Mouse (Mus musculus) embryonic facial prominence, embryonic 10.5 days (tissue): ENCODE results near the gene Cntrl. TPM values are rescaled to one million over a fixed set of nuclear protein-coding genes. Genes with fewer than 3 reads are reported as not detected.

ENCODE experiments used
- DNase-seq: peaks from one replicate; pipeline ENCODE4 v3.0.0-alpha.2; 2017; ENCODE audit warnings: low spot score
- H3K27ac ChIP-seq: fragments of 300-500 bp; sonication (generic); replicated peaks from 2 replicates; pipeline ENCODE4 v1.5.1; 2016; ENCODE audit warnings: mild to moderate bottlenecking
- H3K27me3 ChIP-seq: fragments of 300-500 bp; sonication (generic); replicated peaks from 2 replicates; pipeline ENCODE4 v1.6.1; 2016; ENCODE audit warnings: low read depth, mild to moderate bottlenecking; ENCODE audit not compliant: poor library complexity, severe bottlenecking
- H3K36me3 ChIP-seq: fragments of 300-500 bp; sonication (generic); replicated peaks from 2 replicates; pipeline ENCODE4 v1.6.1; 2016; ENCODE audit warnings: mild to moderate bottlenecking, moderate library complexity
- H3K4me1 ChIP-seq: fragments of 300-500 bp; sonication (generic); 2 replicates; pipeline ENCODE4 v1.6.1; 2016
- H3K4me3 ChIP-seq: fragments of 300-500 bp; sonication (generic); 2 replicates; pipeline ENCODE4 v1.5.1; 2016; ENCODE audit warnings: mild to moderate bottlenecking, moderate library complexity
- H3K9me3 ChIP-seq: fragments of 300-500 bp; sonication (generic); 2 replicates; pipeline ENCODE4 v1.6.1; 2016; ENCODE audit warnings: mild to moderate bottlenecking
- WGBS: fragments of 180-500 bp; shearing (Covaris S2); methylation state at CpG from one replicate; pipeline ENCODE4 v1.1.7; 2016; 5-methylcytosine and 5-hydroxymethylcytosine counted together
- polyA plus RNA-seq: library from polyadenylated mRNA; unstranded; fragments of >200 nt; fragmentation: Nextera tagmentation; extraction: Ambion mirVana; gene quantifications from 2 replicates; pipeline ENCODE4 v1.2.1, GENCODE M21; 2016

The Cntrl gene
- polyA plus RNA-seq, 1 experiment from 2014 or later: 30.4 TPM

DNA sequence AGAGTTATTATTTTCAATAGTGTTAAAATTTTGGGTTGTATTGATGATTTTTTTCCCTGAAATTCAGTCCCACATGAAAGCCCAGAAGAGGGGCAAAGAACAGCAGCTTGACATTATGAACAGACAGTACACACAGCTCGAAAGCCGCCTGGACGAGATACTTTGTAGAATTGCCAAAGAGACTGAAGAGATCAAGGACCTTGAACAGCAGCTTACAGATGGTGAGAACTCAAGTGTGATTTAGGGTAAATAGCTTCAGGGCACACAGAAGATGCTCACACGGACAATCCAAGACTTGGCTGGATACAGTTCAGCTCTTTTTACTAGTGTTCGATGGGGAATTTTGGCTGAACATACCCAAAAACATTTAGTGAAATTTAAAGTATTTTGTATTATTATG is 24.6 kb downstream of the Cntrl start:
- WGBS: 74% methylated on average over 5 of the region's 5 CpGs

DNA sequence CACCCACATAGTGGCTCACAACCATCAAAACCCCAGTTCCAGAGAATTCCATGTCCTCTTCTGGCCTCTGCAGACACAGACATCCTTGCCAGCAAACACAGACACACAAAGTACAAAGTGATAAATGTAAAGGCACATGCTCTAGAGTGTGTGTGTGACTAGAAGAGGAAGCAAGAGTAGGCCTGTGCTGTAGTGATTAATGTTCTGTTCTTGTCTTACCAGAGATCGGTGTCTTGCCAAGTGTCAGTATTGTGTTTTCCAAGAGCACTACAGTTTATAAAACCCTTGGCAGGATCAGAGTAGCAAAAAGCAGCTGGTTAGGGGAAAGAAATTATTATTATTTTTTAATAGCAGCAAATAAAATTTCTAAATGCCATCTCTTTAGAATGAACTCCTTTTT is 29.3 kb downstream of the Cntrl start:
- no peak overlapping the region for H3K27ac ChIP-seq
- no peak for DNase-seq
- H3K4me3 ChIP-seq: no peak overlapping the region
- H3K27me3 ChIP-seq: no peaks in the 10 kb centered on the region
- 95% methylated on average over 1 of the region's 1 CpGs for WGBS
- no peaks in the 10 kb centered on the region for H3K4me1 ChIP-seq
- no peaks in the 10 kb centered on the region for H3K9me3 ChIP-seq
- peaks cover 95% of the 10 kb centered on the region for H3K36me3 ChIP-seq

More for the DNA sequence above, 24.6 kb downstream of the Cntrl start:
- H3K9me3 ChIP-seq: no peaks in the 10 kb centered on the region
- no peak for DNase-seq
- no peaks in the 10 kb centered on the region for H3K27me3 ChIP-seq
- no peak overlapping the region for H3K27ac ChIP-seq
- H3K36me3 ChIP-seq: peaks cover 53% of the 10 kb centered on the region
- no peak overlapping the region for H3K4me3 ChIP-seq
- H3K4me1 ChIP-seq: peaks cover 11% of the 10 kb centered on the region

DNA sequence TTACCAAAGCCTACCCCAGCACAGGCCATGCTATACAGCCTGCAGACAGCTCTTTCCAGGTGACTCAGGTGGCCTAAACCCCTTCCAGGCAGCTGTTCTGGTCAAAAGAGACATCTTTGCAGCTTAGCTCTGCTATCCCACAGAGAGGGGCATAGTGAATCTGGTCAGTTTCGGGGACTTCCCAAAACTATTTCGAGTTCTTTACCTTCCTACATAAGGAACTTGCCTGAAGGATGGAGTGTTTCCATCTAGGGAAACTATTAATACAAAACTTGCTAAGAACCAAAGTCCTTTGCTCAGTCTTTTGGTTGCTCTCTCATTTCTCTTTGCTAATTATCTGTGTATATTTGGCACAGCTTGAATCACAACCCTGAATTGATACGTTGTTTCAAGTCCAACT is 32.4 kb downstream of the Cntrl start:
- H3K27ac ChIP-seq: no peak overlapping the region
- DNase-seq: no peak
- WGBS: 92% methylated on average over 3 of the region's 3 CpGs
- no peak overlapping the region for H3K4me3 ChIP-seq
- H3K9me3 ChIP-seq: no peaks in the 10 kb centered on the region
- no peaks in the 10 kb centered on the region for H3K4me1 ChIP-seq
- H3K27me3 ChIP-seq: no peaks in the 10 kb centered on the region
- H3K36me3 ChIP-seq: peaks cover 98% of the 10 kb centered on the region

DNA sequence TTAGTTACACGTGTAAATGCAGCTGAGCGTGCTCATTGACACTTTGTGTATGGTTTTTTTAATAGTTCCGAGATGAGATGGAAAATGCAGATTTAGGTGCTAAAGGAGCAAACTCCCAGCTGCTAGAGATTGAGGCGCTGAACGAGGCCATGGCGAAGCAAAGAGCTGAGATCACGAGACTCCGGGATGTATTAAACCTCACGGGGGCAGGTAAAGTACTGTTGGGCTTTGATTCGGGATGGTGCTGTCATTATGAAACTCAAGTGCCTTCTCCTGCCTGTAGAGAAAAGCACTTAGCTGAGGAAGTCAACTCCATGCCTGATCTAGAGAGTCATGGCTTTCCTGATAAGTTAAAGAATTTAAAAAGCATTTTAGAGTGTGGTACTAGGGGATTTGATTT is 39.5 kb downstream of the Cntrl start:
- H3K4me1 ChIP-seq: no peaks in the 10 kb centered on the region
- no peaks in the 10 kb centered on the region for H3K9me3 ChIP-seq
- WGBS: 92% methylated on average over 10 of the region's 10 CpGs
- H3K27me3 ChIP-seq: no peaks in the 10 kb centered on the region
- no peak overlapping the region for H3K27ac ChIP-seq
- DNase-seq: no peak
- H3K4me3 ChIP-seq: no peak overlapping the region
- peaks cover 100% of the 10 kb centered on the region for H3K36me3 ChIP-seq

DNA sequence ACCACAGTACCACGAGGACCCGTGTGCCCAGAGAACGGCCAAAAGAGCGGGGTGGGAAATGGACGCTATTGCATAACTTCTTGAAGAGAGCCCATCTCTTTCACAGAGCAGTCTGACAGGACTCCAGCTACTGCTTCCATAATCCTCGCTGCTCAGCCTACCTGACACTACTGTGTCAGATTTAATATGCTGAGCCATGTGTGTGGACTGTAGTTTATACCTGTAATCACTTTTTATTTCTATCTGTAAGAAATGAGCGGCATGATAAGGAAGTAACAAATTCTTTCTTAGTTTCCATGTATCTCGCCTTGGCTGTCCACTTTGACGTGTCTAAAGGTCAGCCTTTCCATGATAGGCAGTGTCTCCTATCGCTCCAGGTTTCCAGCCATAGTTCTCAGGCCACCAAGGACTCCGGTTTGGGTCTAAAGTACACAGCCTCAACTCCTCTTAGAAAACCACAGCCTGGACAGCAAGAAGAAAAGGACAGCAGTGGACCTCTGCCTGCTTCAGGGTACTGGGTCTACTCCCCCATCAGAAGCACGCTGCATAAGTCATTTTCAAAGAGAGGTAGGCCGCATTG is 42.1 kb downstream of the Cntrl start:
- no peak for DNase-seq
- Histone ChIP-seq H3K36me3 (peaks cover 100% of the 10 kb centered on the region), H3K27ac (no peak overlapping the region), H3K4me3 (no peak overlapping the region), H3K4me1 (no peaks in the 10 kb centered on the region), H3K9me3 (no peaks in the 10 kb centered on the region), H3K27me3 (no peaks in the 10 kb centered on the region)
- WGBS: 93% methylated on average over 13 of the region's 13 CpGs

DNA sequence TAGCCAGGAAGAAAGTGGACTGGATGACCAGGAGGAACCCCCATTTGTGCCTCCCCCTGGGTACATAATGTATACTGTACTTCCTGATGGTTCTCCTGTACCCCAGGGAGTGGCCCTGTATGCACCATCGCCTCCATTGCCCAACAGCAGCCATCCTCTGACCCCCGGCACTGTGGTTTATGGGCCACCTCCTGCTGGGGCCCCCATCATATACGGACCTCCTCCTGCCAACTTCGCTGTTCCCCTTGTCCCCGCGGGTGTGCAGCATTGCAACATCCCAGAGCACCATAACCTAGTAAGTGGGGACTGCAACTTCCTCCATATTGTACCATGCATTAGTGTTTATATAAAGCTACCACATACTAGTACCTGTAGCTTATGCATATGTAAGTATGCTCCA is 43.9 kb downstream of the Cntrl start:
- Histone ChIP-seq H3K4me1 (no peaks in the 10 kb centered on the region), H3K27ac (no peak overlapping the region), H3K9me3 (no peaks in the 10 kb centered on the region), H3K27me3 (no peaks in the 10 kb centered on the region), H3K36me3 (peaks cover 100% of the 10 kb centered on the region), H3K4me3 (no peak overlapping the region)
- DNase-seq: no peak
- 92% methylated on average over 6 of the region's 6 CpGs for WGBS

DNA sequence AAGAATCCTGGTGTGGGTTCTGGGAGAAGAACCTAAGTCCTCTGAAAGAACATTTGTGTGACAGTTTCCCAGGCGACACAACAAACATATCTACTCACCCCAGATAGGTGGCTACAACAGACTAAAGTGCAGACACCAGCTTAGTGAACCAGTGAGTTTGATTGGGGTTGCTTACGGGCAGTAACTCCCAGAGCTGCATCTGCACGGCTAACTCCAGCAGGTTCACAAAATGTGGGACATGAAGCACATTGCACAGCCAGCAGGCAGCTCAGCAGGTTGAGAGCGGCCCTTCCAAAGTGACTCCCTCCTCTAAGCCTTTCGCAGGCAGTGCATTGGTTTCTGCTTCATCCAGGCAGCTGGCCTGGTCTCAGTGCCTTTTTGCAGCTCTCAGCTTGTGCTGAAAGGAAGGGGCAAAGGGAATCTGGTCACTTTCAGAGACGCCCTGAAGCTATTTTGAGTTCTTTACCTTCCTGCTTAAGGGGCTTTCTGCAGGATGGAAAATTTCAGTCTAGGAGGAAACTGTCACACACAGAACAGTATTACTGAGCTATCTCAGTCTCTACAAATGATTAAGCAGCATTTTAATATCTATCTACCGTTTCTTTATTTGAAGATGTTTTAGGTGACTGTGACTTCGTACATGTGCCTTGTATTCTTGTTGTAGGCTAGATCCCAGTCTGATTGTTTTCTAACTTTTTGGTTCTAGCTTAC is 44.7 kb downstream of the Cntrl start:
- H3K36me3 ChIP-seq: peaks cover 100% of the 10 kb centered on the region
- no peaks in the 10 kb centered on the region for H3K9me3 ChIP-seq
- no peak for DNase-seq
- WGBS: 87% methylated on average over 8 of the region's 8 CpGs
- no peaks in the 10 kb centered on the region for H3K27me3 ChIP-seq
- H3K4me1 ChIP-seq: no peaks in the 10 kb centered on the region
- no peak overlapping the region for H3K4me3 ChIP-seq
- no peak overlapping the region for H3K27ac ChIP-seq

DNA sequence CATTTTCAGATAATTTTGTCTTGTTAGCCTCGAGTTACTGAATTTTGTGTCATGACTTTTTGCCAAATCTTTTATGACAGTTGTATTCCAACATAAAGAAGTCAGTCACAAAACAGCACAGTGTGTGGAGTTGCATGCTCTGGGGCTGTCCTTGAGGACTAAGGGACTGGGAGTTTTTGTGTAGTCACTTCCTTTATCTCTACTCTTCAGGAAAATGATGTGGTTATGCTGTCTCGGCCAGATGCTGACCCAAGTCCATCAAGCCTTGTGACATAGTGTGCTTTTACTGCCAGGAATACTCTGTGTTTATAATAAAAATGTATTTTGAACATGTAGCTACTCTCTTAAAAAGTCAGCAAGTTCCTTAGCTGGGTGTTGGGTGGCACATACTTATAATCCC is 47.7 kb downstream of the Cntrl start:
- H3K4me3 ChIP-seq: no peak overlapping the region
- no peaks in the 10 kb centered on the region for H3K27me3 ChIP-seq
- H3K27ac ChIP-seq: no peak overlapping the region
- H3K36me3 ChIP-seq: peaks cover 91% of the 10 kb centered on the region
- DNase-seq: no peak
- no peaks in the 10 kb centered on the region for H3K4me1 ChIP-seq
- WGBS: 86% methylated on average over 2 of the region's 2 CpGs
- no peaks in the 10 kb centered on the region for H3K9me3 ChIP-seq

DNA sequence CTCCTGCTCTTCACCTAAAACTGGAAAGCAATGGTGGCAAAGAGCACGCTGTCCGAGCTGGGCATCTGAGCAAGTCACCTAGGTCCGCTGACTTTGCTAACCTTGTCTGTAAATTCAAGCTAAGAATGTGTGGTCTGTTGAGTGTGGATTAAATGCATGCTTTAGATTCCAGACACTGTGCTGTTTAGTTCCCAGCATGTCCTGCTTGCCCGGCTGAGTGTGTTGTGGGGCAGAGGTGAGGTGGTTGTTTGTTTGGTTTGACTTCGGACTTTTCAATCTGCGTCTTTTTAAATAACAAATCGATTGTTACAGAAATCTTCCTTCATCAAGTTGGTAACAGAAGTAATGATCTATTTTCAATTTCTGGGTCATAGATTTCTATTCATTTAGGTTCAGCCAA is 48.5 kb downstream of the Cntrl start:
- 83% methylated on average over 7 of the region's 7 CpGs for WGBS
- H3K36me3 ChIP-seq: peaks cover 90% of the 10 kb centered on the region

DNA sequence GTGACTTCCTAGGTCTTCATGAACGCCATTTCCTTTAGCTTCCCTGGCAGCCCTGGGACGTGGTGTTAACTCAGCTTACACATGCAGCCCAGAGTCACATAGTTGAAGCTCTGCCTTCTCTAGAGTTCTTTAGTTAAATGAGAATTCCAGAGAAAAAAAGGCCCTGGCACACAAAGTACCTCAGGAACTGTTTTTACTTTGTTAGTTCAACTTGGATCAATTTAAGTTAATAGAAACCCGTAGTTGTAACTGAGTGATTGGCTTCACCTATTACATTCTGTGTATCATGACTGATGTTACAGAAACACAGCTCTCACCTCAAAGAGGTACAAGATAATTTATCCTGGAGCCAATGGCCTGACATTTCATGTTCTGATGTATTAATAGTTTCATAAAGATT is 49.1 kb downstream of the Cntrl start:
- peaks cover 90% of the 10 kb centered on the region for H3K36me3 ChIP-seq
- no peak overlapping the region for H3K27ac ChIP-seq
- DNase-seq: no peak
- no peaks in the 10 kb centered on the region for H3K9me3 ChIP-seq
- no peaks in the 10 kb centered on the region for H3K27me3 ChIP-seq
- WGBS: 75% methylated on average over 3 of the region's 3 CpGs
- no peaks in the 10 kb centered on the region for H3K4me1 ChIP-seq
- H3K4me3 ChIP-seq: no peak overlapping the region

More for the DNA sequence above, 48.5 kb downstream of the Cntrl start:
- Histone ChIP-seq H3K9me3 (no peaks in the 10 kb centered on the region), H3K27me3 (no peaks in the 10 kb centered on the region), H3K4me1 (no peaks in the 10 kb centered on the region), H3K4me3 (no peak overlapping the region), H3K27ac (no peak overlapping the region)
- DNase-seq: no peak

DNA sequence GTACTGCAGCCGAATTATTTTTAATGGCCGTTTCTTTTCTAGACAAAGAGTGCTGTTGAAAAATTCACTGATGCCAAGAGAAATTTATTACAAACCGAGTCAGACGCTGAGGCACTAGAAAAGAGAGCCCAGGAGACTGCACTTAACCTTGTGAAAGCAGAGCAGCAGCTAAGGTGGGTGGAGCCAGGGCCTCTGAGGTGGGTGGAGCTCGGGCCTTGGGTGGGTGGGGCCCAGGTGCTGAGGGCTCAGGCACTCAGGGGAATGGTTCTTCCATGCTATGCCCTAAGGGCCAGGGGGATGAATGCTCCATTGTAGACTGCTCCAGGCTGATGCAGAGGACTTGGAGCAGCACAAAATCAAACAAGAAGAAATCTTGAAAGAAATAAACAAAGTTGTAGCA is 50.9 kb downstream of the Cntrl start:
- Histone ChIP-seq H3K9me3 (no peaks in the 10 kb centered on the region), H3K27ac (no peak overlapping the region), H3K27me3 (no peaks in the 10 kb centered on the region), H3K4me1 (no peaks in the 10 kb centered on the region), H3K4me3 (no peak overlapping the region), H3K36me3 (peaks cover 87% of the 10 kb centered on the region)
- DNase-seq: peak; percentile 19
- WGBS: 56% methylated on average over 5 of the region's 5 CpGs

DNA sequence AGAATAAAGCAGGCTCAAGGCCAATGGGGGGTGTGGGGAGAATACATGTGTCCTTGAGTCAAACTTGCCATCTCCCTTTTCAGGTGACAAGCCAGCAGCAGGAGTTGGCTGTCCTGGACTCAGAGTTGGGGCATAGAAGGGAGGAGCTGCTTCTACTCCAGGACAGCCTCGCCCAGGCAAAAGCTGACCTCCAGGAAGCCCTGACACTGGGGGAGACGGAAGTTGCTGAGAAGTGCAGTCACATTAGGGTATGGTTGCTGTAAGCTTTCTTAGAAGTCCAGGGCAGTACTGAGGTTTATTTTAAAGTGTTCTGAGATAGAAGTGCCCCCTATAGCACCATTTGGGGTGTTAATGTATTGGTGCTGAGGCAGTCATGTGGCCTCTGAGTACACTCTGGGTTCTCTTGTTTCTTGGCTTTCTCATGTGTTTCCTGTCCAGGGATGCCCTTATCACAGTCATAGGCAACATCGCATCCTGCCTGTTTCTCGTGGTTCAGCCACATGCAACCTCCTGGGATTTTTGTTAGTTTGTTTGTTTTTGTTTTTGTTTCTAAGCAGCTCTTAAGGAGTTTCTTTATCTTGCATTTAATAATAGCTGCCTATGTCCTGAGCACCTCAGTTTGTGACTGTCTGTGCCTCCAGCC is 52.7 kb downstream of the Cntrl start:
- Histone ChIP-seq H3K27me3 (no peaks in the 10 kb centered on the region), H3K4me1 (no peaks in the 10 kb centered on the region), H3K4me3 (no peak overlapping the region), H3K27ac (no peak overlapping the region), H3K9me3 (no peaks in the 10 kb centered on the region), H3K36me3 (peaks cover 87% of the 10 kb centered on the region)
- DNase-seq: no peak
- WGBS: 82% methylated on average over 4 of the region's 4 CpGs

DNA sequence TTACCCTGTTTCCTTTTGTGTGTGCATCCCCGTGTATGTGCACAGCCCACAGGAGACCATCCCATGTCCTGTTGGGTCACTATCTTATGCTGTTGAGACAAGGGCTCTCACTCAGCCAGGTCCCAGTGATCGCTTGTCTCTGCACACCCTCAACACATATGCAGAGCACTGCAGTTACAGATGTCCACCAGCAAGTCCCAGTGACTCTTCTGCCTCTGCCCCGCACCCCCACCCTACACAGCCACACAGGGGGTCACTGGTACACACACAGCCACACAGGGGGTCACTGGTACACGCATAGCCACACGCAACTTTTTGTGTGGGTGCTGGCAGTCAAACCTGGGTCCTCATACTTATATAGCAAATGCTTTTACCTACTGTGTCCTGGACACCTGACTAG is 54.1 kb downstream of the Cntrl start:
- Histone ChIP-seq H3K4me3 (no peak overlapping the region), H3K9me3 (no peaks in the 10 kb centered on the region), H3K27ac (no peak overlapping the region), H3K27me3 (no peaks in the 10 kb centered on the region), H3K36me3 (peaks cover 87% of the 10 kb centered on the region), H3K4me1 (no peaks in the 10 kb centered on the region)
- WGBS: 89% methylated on average over 5 of the region's 5 CpGs
- no peak for DNase-seq
